Mouse (Mus musculus) embryo, embryonic 9.5 days (tissue): ENCODE results near the gene Trim68.
A peak's percentile ranks its signal among the peaks of the same experiment; 100 is the strongest.
"Not testable (repeated sequence)": the region's sequence is repeated elsewhere in the genome, so short reads cannot be mapped to it uniquely, and the experiment has no call there.

Experiments used
- DNase-seq: peaks from one replicate; pipeline ENCODE4 v3.0.0-alpha.2; 2017; ENCODE audit errors: extremely low spot score

Trim68 gene

DNA sequence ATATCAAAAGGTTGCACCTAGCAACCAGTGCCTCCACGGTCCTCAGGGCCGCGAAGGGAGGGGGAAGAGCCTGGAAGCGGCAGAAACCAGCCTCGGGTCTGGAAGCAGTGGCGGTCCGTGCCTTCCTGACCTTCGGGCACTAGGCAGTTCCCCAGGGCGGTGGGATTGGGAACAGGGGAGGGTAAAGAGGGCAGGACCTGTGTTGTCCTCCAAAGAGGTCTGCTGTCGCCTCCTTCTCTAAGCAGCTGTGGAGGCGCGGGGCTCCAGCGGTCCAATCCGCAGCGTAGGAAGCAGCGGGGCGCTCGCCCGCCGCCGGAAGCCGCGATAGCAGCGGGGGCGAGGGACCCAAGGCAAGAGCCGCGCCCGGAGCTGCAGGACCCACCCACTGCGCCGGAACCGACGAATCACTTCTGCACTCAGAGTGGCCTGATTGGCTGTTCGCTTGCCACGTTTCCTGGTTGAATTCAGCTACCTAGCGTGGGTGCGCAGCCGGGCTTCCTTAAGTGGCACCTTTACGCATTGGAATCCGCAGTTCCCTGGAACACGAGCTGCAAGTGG lies at the start of gene Trim68:
TSS of gene Trim68 (minus strand) at position 384 of the 558 bp plus-strand sequence.
- DNase-seq: peak; percentile 88

- no peak for DNase-seq
Measured at GRCm38 (mm10) chr7:102733793-102734192, 46.7 kb upstream of the Trim68 start.

DNA sequence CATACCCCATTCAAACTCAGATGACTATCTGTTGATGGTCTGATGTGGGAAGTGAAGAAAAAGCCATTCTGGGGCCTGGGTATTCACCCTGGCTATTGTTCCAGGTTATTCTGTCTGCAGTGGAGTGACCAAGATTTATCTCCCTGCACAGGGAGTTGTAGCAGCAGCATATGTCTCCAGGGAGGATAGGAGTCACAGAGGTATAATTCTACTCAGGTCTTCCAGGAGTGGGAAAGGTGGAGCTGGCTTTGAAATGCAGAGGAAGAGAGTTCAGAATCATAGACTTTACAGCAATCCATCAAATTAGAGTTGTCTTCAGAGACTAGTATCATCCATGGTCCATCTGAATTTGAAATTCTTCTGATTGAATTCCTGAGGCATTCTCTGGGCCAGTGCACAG lies 40.3 kb upstream of the Trim68 start, which contains the start of gene Olfr559:
TSS of gene Olfr559 (minus strand) at position 101 of the 400 bp plus-strand sequence.
- DNase-seq: no peak

DNA sequence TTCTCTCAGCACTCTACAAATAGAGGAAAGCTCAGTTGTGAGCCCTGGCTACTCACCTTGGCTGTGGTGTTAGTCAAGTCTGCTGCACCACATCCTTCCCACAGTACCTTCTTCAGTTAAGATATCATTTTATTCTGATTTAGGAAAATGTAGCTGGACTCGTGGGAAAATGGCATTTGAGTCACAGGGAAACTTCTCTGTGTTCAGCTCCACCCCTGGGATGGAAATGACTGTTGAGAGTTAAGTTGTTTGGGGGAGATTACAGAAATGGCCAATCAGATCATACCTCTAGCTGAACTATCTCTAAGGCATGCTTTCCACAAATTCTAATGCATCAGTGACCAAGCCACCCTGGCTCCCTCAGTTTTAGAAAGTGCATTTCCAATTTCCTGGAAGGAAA lies 31.8 kb upstream of the Trim68 start, which contains the start of gene Olfr33:
TSS of gene Olfr33 (minus strand) at position 101 of the 400 bp plus-strand sequence.
- no peak for DNase-seq

DNA sequence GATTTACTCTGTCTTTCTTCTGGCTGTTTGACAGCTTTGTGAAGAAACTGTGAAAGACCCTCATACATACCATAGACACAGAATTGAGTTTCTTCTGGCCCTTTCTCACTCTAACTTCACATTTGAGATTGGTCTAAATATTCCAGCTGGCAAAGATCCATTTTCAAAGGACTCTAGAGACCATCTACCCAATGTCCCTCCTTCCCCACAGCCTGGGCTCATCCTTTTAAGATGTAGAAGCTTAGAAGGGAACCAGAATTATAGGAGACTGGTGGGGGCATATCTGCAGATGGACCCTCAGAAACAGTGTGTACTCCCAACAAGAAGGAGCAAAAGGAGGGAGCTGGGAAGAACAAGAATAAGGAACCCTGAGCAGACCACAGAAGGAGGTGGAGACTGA lies 14.8 kb upstream of the Trim68 start, which contains the start of gene Olfr558:
TSS of gene Olfr558 (plus strand) at position 301 of the 400 bp plus-strand sequence.
- no peak for DNase-seq

GRCm38 (mm10) chr7:102698461-102698860 lies 11.3 kb upstream of the Trim68 start:
- no peak for DNase-seq

- peak; percentile 37 for DNase-seq
Measured at GRCm38 (mm10) chr7:102695358-102696125, 8.4 kb upstream of the Trim68 start, which contains the start of gene Olfr557. Gene Olfr557 (plus strand): TSS chr7:102695910.

- DNase-seq: no peak
Measured at GRCm38 (mm10) chr7:102681916-102682315, 5.2 kb downstream of the Trim68 start.

- DNase-seq: no peak
Measured at GRCm38 (mm10) chr7:102676225-102676624, 10.9 kb downstream of the Trim68 start.

DNA sequence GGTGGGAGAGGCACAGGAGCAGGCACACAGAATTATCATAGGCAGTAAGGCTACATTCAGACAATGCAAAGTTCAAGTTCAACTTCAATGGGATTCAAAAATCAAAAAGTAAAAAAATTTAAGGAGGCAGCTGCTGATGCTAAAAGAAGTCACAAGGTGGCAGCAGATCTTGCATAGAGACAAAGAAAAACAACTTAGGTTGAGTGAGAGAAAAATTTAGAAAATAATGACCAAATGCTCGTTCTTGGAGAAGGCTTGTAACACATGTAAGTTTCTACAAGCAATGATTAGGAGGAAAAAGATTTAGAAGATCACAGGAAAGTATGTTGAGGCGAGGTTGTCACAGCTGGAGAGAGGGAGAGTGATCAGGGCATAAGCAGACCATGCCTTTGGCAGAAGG lies 21.7 kb downstream of the Trim68 start:
- no peak for DNase-seq

- DNase-seq: no peak
Measured at GRCm38 (mm10) chr7:102664599-102664998, 22.5 kb downstream of the Trim68 start, which contains the start of gene Olfr556. Gene Olfr556 (plus strand): TSS chr7:102664899.

GRCm38 (mm10) chr7:102658523-102658922 lies 28.6 kb downstream of the Trim68 start, which contains the start of gene Olfr555:
Gene Olfr555 (plus strand): TSS chr7:102658823.
- no peak for DNase-seq

GRCm38 (mm10) chr7:102644945-102645344 lies 42.2 kb downstream of the Trim68 start:
- DNase-seq: not testable (repeated sequence)

- DNase-seq: no peak
Measured at GRCm38 (mm10) chr7:102638132-102638531, 49.0 kb downstream of the Trim68 start, which contains the start of gene Olfr554. Gene Olfr554 (plus strand): TSS chr7:102638432.

DNA sequence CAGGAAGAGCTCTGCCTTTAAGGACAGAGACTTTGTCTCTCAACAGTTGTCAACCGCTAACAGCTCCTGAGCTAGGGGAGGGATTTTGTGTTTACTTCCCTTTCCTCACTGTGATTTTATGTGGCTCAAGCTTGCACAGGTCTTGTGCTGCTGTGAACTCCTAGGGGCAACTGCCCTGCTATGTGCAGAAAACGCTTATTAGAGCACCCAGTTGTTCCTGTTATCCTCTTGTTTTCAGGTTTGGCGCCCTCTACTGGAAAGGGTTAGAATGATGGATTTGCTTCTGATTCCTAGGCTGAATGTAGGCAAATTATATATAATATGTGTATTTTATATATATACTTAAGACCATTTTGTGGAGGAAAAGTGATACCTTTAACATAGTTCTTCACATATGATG lies 50.5 kb downstream of the Trim68 start:
- DNase-seq: peak; percentile 40
